Mouse (Mus musculus) kidney, postnatal 10 days (tissue): ENCODE measurements at regions not wholly inside any gene's neighbourhood (a gene's known extent, or its start where the extent isn't known, plus 50 kb on each side); places are given as distances from the start of the nearest gene placed in this dataset.
A peak's percentile ranks its signal among the peaks of the same experiment; 100 is the strongest.
"Not testable (repeated sequence)": the region's sequence is repeated elsewhere in the genome, so short reads cannot be mapped to it uniquely, and the experiment has no call there.

Experiments used
- DNase-seq: peaks from one replicate; pipeline ENCODE4 v3.0.0; 2021; ENCODE audit warnings: mixed read lengths

- no peak for DNase-seq
These were observed 162.5 kb upstream of the Zranb2 start for GRCm38 (mm10) chr3:157371509-157371908.

GRCm38 (mm10) chr3:157373333-157373732, 160.6 kb upstream of the Zranb2 start:
- no peak for DNase-seq

- DNase-seq, result no peak
These were observed 159.8 kb upstream of the Zranb2 start for GRCm38 (mm10) chr3:157374178-157374577.

DNA sequence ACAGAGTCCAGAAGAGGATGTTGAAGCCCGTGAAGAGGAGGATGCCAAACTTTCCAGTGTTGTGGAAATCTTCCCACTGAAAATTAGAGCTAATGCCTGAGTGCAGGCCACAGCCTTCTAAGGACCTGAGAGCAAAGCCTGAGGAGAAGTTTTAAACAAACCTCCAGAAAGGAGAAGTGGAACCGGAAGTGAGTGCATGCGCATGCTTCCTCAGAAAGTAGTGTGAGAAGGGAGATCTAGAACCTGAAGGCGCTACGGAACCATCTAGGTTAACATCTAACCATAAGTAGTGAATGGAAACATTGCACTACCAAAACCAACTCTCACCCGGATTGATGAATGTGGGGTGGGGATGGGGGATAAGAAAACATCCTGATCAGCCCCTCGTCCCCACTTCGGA, 156.4 kb upstream of the Zranb2 start:
- no peak for DNase-seq

GRCm38 (mm10) chr3:157378127-157378526, 155.8 kb upstream of the Zranb2 start:
- DNase-seq, result no peak

DNA sequence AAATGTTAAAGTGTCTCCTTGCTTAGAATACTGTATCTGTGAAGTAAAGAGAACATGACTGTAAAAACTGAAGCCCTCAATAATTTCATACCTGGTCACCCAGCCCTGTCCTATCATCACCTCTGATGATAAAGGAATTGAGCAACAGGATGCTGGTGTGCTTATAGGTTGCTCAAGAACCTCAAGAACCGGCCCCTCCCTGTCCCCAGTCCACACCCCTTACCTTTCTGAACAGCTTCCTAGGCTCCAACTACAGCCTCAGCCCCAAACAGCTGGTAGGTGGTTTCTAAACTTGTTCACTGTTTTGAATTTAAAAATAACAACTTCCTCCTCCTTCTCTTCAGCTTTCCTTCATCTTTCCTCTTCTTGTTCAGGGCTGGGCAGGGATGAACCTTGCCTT, 142.1 kb upstream of the Zranb2 start:
- no peak for DNase-seq

DNA sequence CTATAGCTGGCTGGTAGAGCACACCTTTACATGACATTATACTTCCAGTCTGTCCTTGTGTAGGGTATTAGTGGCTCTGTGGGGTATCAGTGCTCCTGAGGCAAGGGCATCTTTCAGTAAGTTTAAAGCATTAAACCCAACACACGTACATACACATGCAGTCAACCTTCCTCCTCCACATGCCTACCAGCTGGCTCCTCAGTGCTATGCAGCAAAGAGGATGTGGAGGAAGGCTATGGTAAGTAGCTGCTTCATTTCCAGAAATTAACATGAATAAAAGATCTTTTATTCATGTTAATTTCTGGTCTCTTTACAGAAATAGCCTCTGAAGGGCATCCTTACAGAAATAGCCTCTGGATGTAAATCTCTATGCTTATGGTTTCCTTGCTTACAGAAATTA, 140.1 kb upstream of the Zranb2 start:
- no peak for DNase-seq

GRCm38 (mm10) chr3:157399909-157400308, 134.1 kb upstream of the Zranb2 start:
- no peak for DNase-seq

DNA sequence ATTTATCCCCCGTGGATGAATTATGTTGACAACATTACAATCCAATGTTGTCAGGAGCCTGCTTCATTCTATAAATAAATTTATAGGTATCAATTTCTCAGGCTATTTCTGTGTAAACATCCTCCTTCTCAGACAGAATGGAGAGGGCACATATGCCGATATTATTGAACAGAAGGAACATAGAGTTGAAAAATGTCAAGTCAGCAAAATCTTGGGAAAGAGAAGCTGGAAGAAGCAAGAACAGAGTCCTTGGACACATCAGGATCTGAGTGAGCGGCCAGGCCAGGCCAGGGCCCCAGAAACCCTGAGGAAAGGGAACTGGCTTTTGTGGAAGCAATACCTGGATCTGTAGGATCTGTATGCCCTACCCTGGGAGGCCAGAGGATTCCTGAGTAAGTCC, 129.9 kb upstream of the Zranb2 start:
- no peak for DNase-seq

GRCm38 (mm10) chr3:157423447-157423846, 110.5 kb upstream of the Zranb2 start:
- not testable (repeated sequence) for DNase-seq

DNA sequence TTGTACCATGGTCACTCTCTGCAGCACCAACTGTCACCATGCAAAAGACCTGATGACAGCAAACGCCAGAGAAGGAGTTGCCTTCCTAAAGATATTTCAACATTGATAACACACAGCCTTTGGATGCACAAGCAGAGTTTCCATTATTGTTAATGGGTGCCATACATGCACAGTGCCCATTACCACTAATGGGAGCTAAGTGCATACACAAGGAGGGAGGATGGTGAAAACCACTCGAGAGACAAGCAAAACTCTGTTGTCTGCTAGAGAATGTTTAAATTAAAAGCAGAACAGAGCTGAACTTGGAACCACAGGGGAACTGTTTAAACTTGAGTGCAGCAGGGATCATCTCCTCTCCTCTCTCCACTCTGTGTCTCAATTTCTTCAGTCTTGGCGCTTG, 107.2 kb upstream of the Zranb2 start:
- DNase-seq, result no peak

DNA sequence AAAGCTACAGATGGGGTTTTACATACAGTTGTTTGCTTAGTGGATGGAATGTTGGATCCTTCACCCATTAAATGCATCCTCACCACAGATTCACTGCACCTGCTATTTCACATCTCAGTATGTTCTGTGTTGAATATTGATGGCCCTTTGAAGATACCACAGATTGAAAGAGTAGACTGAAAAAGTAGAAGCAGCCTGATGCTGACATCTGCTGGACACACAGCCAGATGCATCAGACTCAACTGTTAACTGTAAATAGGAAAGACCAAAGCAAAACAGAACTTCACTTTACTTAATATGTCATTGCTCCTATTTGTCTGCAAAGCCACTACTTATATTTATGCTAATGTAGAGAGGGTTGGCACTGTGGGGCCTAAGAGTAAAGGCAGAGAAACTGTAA, 84.2 kb upstream of the Zranb2 start:
- DNase-seq, result peak; percentile 61

- DNase-seq, result no peak
These were observed 62.4 kb upstream of the Zranb2 start for GRCm38 (mm10) chr3:157471600-157471999.

- DNase-seq, result peak; percentile 7
These were observed 61.3 kb upstream of the Zranb2 start for GRCm38 (mm10) chr3:157472674-157473073.

GRCm38 (mm10) chr3:157477731-157478130, 56.2 kb upstream of the Zranb2 start:
- no peak for DNase-seq
